Mouse (Mus musculus): ENCODE measurements around the gene Zpld1.

Gene Zpld1

GRCm38 (mm10) chr16:55297886-55298285 lies at the start of gene Zpld1:
Zpld1 (minus strand) TSS chr16:55297986.
- no peak for DNase-seq (ENCODE audit: low read depth, low spot score)

- no peak for DNase-seq (ENCODE audit: low read depth, low spot score)
These were observed 47.9 kb upstream of the Zpld1 start for GRCm38 (mm10) chr16:55345644-55346043.

GRCm38 (mm10) chr16:55321542-55322514 lies 24.0 kb upstream of the Zpld1 start:
- DNase-seq (ENCODE audit: low read depth, low spot score) = no peak

GRCm38 (mm10) chr16:55316996-55317395 lies 19.2 kb upstream of the Zpld1 start:
- no peak for DNase-seq (ENCODE audit: low read depth, low spot score)

GRCm38 (mm10) chr16:55312106-55312505 lies 14.3 kb upstream of the Zpld1 start:
- no peak for DNase-seq (ENCODE audit: low read depth, low spot score)

- DNase-seq (ENCODE audit: low read depth, low spot score) = no peak
These were observed 15.1 kb downstream of the Zpld1 start for GRCm38 (mm10) chr16:55282696-55283095.

GRCm38 (mm10) chr16:55277447-55277846 lies 20.3 kb downstream of the Zpld1 start:
- no peak for DNase-seq (ENCODE audit: low read depth, low spot score)

- no peak for DNase-seq (ENCODE audit: low read depth, low spot score)
These were observed 32.5 kb downstream of the Zpld1 start for GRCm38 (mm10) chr16:55265281-55265680.

- no peak for DNase-seq (ENCODE audit: low read depth, low spot score)
These were observed 36.8 kb downstream of the Zpld1 start for GRCm38 (mm10) chr16:55260862-55261574.

GRCm38 (mm10) chr16:55259719-55260118 lies 38.1 kb downstream of the Zpld1 start:
- DNase-seq (ENCODE audit: low read depth, low spot score) = no peak

GRCm38 (mm10) chr16:55240996-55241395 lies 56.8 kb downstream of the Zpld1 start:
- no peak for DNase-seq (ENCODE audit: low read depth, low spot score)

- DNase-seq (ENCODE audit: low read depth, low spot score) = no peak
These were observed 68.7 kb downstream of the Zpld1 start for GRCm38 (mm10) chr16:55228995-55229622.

GRCm38 (mm10) chr16:55203945-55204344 lies 93.8 kb downstream of the Zpld1 start:
- no peak for DNase-seq (ENCODE audit: low read depth, low spot score)

GRCm38 (mm10) chr16:55190397-55190796 lies 107.4 kb downstream of the Zpld1 start:
- no peak for DNase-seq (ENCODE audit: low read depth, low spot score)

GRCm38 (mm10) chr16:55185370-55185769 lies 112.4 kb downstream of the Zpld1 start:
- no peak for DNase-seq (ENCODE audit: low read depth, low spot score)
